Mouse (Mus musculus): ENCODE results near the gene Ptdss2. TPM values are rescaled to one million over a fixed set of nuclear protein-coding genes. Genes with fewer than 3 reads are reported as not detected.

Gene Ptdss2
- polyA plus RNA-seq, 1 experiment: 71.5 TPM

GRCm38 (mm10) chr7:141090228-141090627 is 32.0 kb upstream of the Ptdss2 start:
- Histone ChIP-seq H3K4me3 (ENCODE audit: insufficient read depth, low read depth, low read length) (no peak overlapping the region), H3K27me3 (replicated peaks; ENCODE audit: control insufficient read depth, insufficient read depth, low read length) (no peaks in the 10 kb centered on the region), H3K4me1 (ENCODE audit: control insufficient read depth, insufficient read depth, low read length) (peaks cover 25% of the 10 kb centered on the region), H3K36me3 (ENCODE audit: control insufficient read depth, insufficient read depth, low read length) (no peaks in the 10 kb centered on the region; the same call in 1 of the 2 replicates), H3K27ac (ENCODE audit: insufficient read depth, low read depth, low read length) (no peak overlapping the region)
- TF ChIP-seq CTCF (conservative IDR thresholded peaks at IDR 0.05; ENCODE audit: insufficient read depth, insufficient read length, low read depth, low read length) (no peak), POLR2A (IDR thresholded peaks at IDR 0.05; ENCODE audit: low read depth, low read length) (no peak)
- DNase-seq: no peak
- 79% methylated on average over 8 of the region's 8 CpGs for WGBS

- H3K27ac ChIP-seq (ENCODE audit: insufficient read depth, low read depth, low read length): no peak overlapping the region
- H3K4me3 ChIP-seq (ENCODE audit: insufficient read depth, low read depth, low read length): no peak overlapping the region
Measured at GRCm38 (mm10) chr7:141092051-141092735, 30.0 kb upstream of the Ptdss2 start.

GRCm38 (mm10) chr7:141093950-141094349 is 28.2 kb upstream of the Ptdss2 start:
- H3K4me3 ChIP-seq (ENCODE audit: insufficient read depth, low read depth, low read length): peak overlapping the region; percentile 8; the same call in 1 of the 2 replicates
- WGBS: 46% methylated on average over 6 of the region's 6 CpGs
- TF ChIP-seq POLR2A (IDR thresholded peaks at IDR 0.05; ENCODE audit: low read depth, low read length) (peak; percentile 31), CTCF (conservative IDR thresholded peaks at IDR 0.05; ENCODE audit: insufficient read depth, insufficient read length, low read depth, low read length) (no peak)
- H3K27ac ChIP-seq (ENCODE audit: insufficient read depth, low read depth, low read length): peak overlapping the region; percentile 93
- no peaks in the 10 kb centered on the region; the same call in 1 of the 2 replicates for H3K36me3 ChIP-seq (ENCODE audit: control insufficient read depth, insufficient read depth, low read length)
- H3K27me3 ChIP-seq (replicated peaks; ENCODE audit: control insufficient read depth, insufficient read depth, low read length): no peaks in the 10 kb centered on the region
- peak; percentile 92 for DNase-seq
- peaks cover 36% of the 10 kb centered on the region for H3K4me1 ChIP-seq (ENCODE audit: control insufficient read depth, insufficient read depth, low read length)

More at GRCm38 (mm10) chr7:141092051-141092735, 30.0 kb upstream of the Ptdss2 start:
- Histone ChIP-seq H3K4me1 (ENCODE audit: control insufficient read depth, insufficient read depth, low read length) (peaks cover 36% of the 10 kb centered on the region), H3K27me3 (replicated peaks; ENCODE audit: control insufficient read depth, insufficient read depth, low read length) (no peaks in the 10 kb centered on the region), H3K36me3 (ENCODE audit: control insufficient read depth, insufficient read depth, low read length) (no peaks in the 10 kb centered on the region; the same call in 1 of the 2 replicates)
- WGBS: 19% methylated on average over 37 of the region's 37 CpGs
- peak; percentile 83 for TF ChIP-seq CTCF (conservative IDR thresholded peaks at IDR 0.05; ENCODE audit: insufficient read depth, insufficient read length, low read depth, low read length)
- TF ChIP-seq POLR2A (IDR thresholded peaks at IDR 0.05; ENCODE audit: low read depth, low read length): no peak
- DNase-seq: peak; percentile 96

- peak overlapping the region; percentile 98 for H3K27ac ChIP-seq (ENCODE audit: insufficient read depth, low read depth, low read length)
- peak overlapping the region; percentile 47 for H3K4me3 ChIP-seq (ENCODE audit: insufficient read depth, low read depth, low read length)
- DNase-seq: peak; percentile 94
- H3K27me3 ChIP-seq (replicated peaks; ENCODE audit: control insufficient read depth, insufficient read depth, low read length): no peaks in the 10 kb centered on the region
- TF ChIP-seq POLR2A (IDR thresholded peaks at IDR 0.05; ENCODE audit: low read depth, low read length) (no peak), CTCF (conservative IDR thresholded peaks at IDR 0.05; ENCODE audit: insufficient read depth, insufficient read length, low read depth, low read length) (no peak)
- peaks cover 36% of the 10 kb centered on the region for H3K4me1 ChIP-seq (ENCODE audit: control insufficient read depth, insufficient read depth, low read length)
- WGBS: 22% methylated on average over 15 of the region's 15 CpGs
- H3K36me3 ChIP-seq (ENCODE audit: control insufficient read depth, insufficient read depth, low read length): no peaks in the 10 kb centered on the region; the same call in 1 of the 2 replicates
Measured at GRCm38 (mm10) chr7:141094487-141095205, 27.5 kb upstream of the Ptdss2 start.

- WGBS: 44% methylated on average over 6 of the region's 6 CpGs
- TF ChIP-seq CTCF (conservative IDR thresholded peaks at IDR 0.05; ENCODE audit: insufficient read depth, insufficient read length, low read depth, low read length) (no peak), POLR2A (IDR thresholded peaks at IDR 0.05; ENCODE audit: low read depth, low read length) (no peak)
- Histone ChIP-seq H3K36me3 (ENCODE audit: control insufficient read depth, insufficient read depth, low read length) (no peaks in the 10 kb centered on the region; the same call in 1 of the 2 replicates), H3K4me3 (ENCODE audit: insufficient read depth, low read depth, low read length) (peak overlapping the region; percentile 39), H3K4me1 (ENCODE audit: control insufficient read depth, insufficient read depth, low read length) (peaks cover 36% of the 10 kb centered on the region), H3K27ac (ENCODE audit: insufficient read depth, low read depth, low read length) (peak overlapping the region; percentile 98), H3K27me3 (replicated peaks; ENCODE audit: control insufficient read depth, insufficient read depth, low read length) (no peaks in the 10 kb centered on the region)
- no peak for DNase-seq
Measured at GRCm38 (mm10) chr7:141096021-141096420, 26.2 kb upstream of the Ptdss2 start.

- H3K4me3 ChIP-seq (ENCODE audit: insufficient read depth, low read depth, low read length): peak overlapping the region; percentile 39
- no peak for TF ChIP-seq POLR2A (IDR thresholded peaks at IDR 0.05; ENCODE audit: low read depth, low read length)
- no peak for TF ChIP-seq CTCF (conservative IDR thresholded peaks at IDR 0.05; ENCODE audit: insufficient read depth, insufficient read length, low read depth, low read length)
- peaks cover 36% of the 10 kb centered on the region for H3K4me1 ChIP-seq (ENCODE audit: control insufficient read depth, insufficient read depth, low read length)
- H3K27me3 ChIP-seq (replicated peaks; ENCODE audit: control insufficient read depth, insufficient read depth, low read length): no peaks in the 10 kb centered on the region
- peak overlapping the region; percentile 98 for H3K27ac ChIP-seq (ENCODE audit: insufficient read depth, low read depth, low read length)
- DNase-seq: peak; percentile 86
- H3K36me3 ChIP-seq (ENCODE audit: control insufficient read depth, insufficient read depth, low read length): no peaks in the 10 kb centered on the region; the same call in 1 of the 2 replicates
- 60% methylated on average over 6 of the region's 6 CpGs for WGBS
Measured at GRCm38 (mm10) chr7:141096649-141097056, 25.5 kb upstream of the Ptdss2 start.

GRCm38 (mm10) chr7:141097177-141097576 is 25.0 kb upstream of the Ptdss2 start:
- TF ChIP-seq POLR2A (IDR thresholded peaks at IDR 0.05; ENCODE audit: low read depth, low read length) (no peak), CTCF (conservative IDR thresholded peaks at IDR 0.05; ENCODE audit: insufficient read depth, insufficient read length, low read depth, low read length) (no peak)
- peaks cover 35% of the 10 kb centered on the region for H3K4me1 ChIP-seq (ENCODE audit: control insufficient read depth, insufficient read depth, low read length)
- WGBS: 76% methylated on average over 5 of the region's 5 CpGs

More at GRCm38 (mm10) chr7:141097177-141097576, 25.0 kb upstream of the Ptdss2 start:
- Histone ChIP-seq H3K4me3 (ENCODE audit: insufficient read depth, low read depth, low read length) (no peak overlapping the region), H3K36me3 (ENCODE audit: control insufficient read depth, insufficient read depth, low read length) (no peaks in the 10 kb centered on the region; the same call in 1 of the 2 replicates), H3K27ac (ENCODE audit: insufficient read depth, low read depth, low read length) (0 out of 2 replicates have a peak overlapping the region, but pooled peaks have one; percentile 4), H3K27me3 (replicated peaks; ENCODE audit: control insufficient read depth, insufficient read depth, low read length) (no peaks in the 10 kb centered on the region)
- no peak for DNase-seq

All from kidney, adult 2 months (tissue).